Mouse (Mus musculus) midbrain, embryonic 15.5 days (tissue): ENCODE data around the gene Hecw1. TPM values are rescaled to one million over a fixed set of nuclear protein-coding genes. Genes with fewer than 3 reads are reported as not detected.

Experiments
- ATAC-seq: fragments of 200-750 bp; cut with Nextera tagmentation; replicated peaks from 2 replicates; pipeline ENCODE4 v1.8.0; 2017; ENCODE audit warnings: moderate TSS enrichment
- H3K27ac ChIP-seq: fragments of 300-500 bp; sonication (generic); 2 replicates; pipeline ENCODE4 v1.5.1; 2015; ENCODE audit warnings: mild to moderate bottlenecking, inconsistent platforms
- H3K27me3 ChIP-seq: fragments of 300-500 bp; sonication (generic); replicated peaks from 2 replicates; pipeline ENCODE4 v1.6.1; 2015; ENCODE audit warnings: inconsistent platforms
- H3K36me3 ChIP-seq: fragments of 300-500 bp; sonication (generic); replicated peaks from 2 replicates; pipeline ENCODE4 v1.6.1; 2015; ENCODE audit warnings: inconsistent platforms
- H3K4me1 ChIP-seq: fragments of 300-500 bp; sonication (generic); 2 replicates; pipeline ENCODE4 v1.6.1; 2015; ENCODE audit warnings: inconsistent platforms
- H3K4me2 ChIP-seq: fragments of 300-500 bp; sonication (generic); 2 replicates; pipeline ENCODE4 v1.6.1; 2015; ENCODE audit warnings: inconsistent platforms, mild to moderate bottlenecking, moderate library complexity
- H3K4me3 ChIP-seq: fragments of 300-500 bp; sonication (generic); 2 replicates; pipeline ENCODE4 v1.5.1; 2015; ENCODE audit warnings: mild to moderate bottlenecking, inconsistent platforms
- H3K9ac ChIP-seq: fragments of 300-500 bp; sonication (generic); 2 replicates; pipeline ENCODE4 v1.6.1; 2015; ENCODE audit warnings: mild to moderate bottlenecking, inconsistent platforms
- H3K9me3 ChIP-seq: fragments of 300-500 bp; sonication (generic); 2 replicates; pipeline ENCODE4 v1.6.1; 2016; ENCODE audit warnings: inconsistent platforms
- WGBS: fragments of 180-500 bp; shearing (Covaris S2); methylation state at CpG from one replicate; pipeline ENCODE4 v1.1.7; 2015; ENCODE audit warnings: mixed read lengths; 5-methylcytosine and 5-hydroxymethylcytosine counted together
- polyA plus RNA-seq: library from polyadenylated mRNA; unstranded; fragments of >200 nt; fragmentation: Nextera tagmentation; extraction: Ambion mirVana; gene quantifications from 2 replicates; pipeline ENCODE4 v1.2.1, GENCODE M21; 2015

Hecw1 gene
- 43.3 and 50.7 TPM in 2 replicates for polyA plus RNA-seq

GRCm38 (mm10) chr13:14522906-14523269, at the start of gene Hecw1:
TSS of gene Hecw1 (minus strand) at chr13:14523228.
- peak within 1 kb of the TSS; percentile 66 for H3K4me2 ChIP-seq
- H3K27me3 ChIP-seq, result no peaks in the 10 kb centered on the region
- no peaks in the 10 kb centered on the region for H3K9me3 ChIP-seq
- H3K36me3 ChIP-seq, result no peaks in the 10 kb centered on the region
- H3K4me1 ChIP-seq, result peaks cover 33% of the 10 kb centered on the region
- under 1% methylated on average over 15 of the region's 15 CpGs for WGBS
- H3K4me3 ChIP-seq, result peak within 1 kb of the TSS; percentile 87
- peak; percentile 93 for ATAC-seq
- peak within 1 kb of the TSS; percentile 96 for H3K27ac ChIP-seq
- peak within 1 kb of the TSS; percentile 91 for H3K9ac ChIP-seq

GRCm38 (mm10) chr13:14561336-14561735, 38.3 kb upstream of the Hecw1 start:
- H3K27ac ChIP-seq, result no peak overlapping the region
- WGBS, result 86% methylated on average over 1 of the region's 1 CpGs
- no peak overlapping the region for H3K4me3 ChIP-seq
- no peak overlapping the region for H3K9ac ChIP-seq
- H3K27me3 ChIP-seq, result no peaks in the 10 kb centered on the region
- no peaks in the 10 kb centered on the region for H3K4me1 ChIP-seq
- no peak for ATAC-seq
- H3K9me3 ChIP-seq, result no peaks in the 10 kb centered on the region
- no peak overlapping the region for H3K4me2 ChIP-seq
- no peaks in the 10 kb centered on the region for H3K36me3 ChIP-seq

GRCm38 (mm10) chr13:14552628-14553027, 29.6 kb upstream of the Hecw1 start:
- ATAC-seq, result no peak
- Histone ChIP-seq H3K4me1 (no peaks in the 10 kb centered on the region), H3K4me2 (no peak overlapping the region), H3K36me3 (no peaks in the 10 kb centered on the region), H3K27ac (no peak overlapping the region), H3K9me3 (no peaks in the 10 kb centered on the region), H3K4me3 (no peak overlapping the region), H3K27me3 (no peaks in the 10 kb centered on the region), H3K9ac (no peak overlapping the region)
- WGBS, result 74% methylated on average over 2 of the region's 2 CpGs

- no peak overlapping the region for H3K4me2 ChIP-seq
- no peaks in the 10 kb centered on the region for H3K27me3 ChIP-seq
- H3K27ac ChIP-seq, result no peak overlapping the region
- no peaks in the 10 kb centered on the region for H3K4me1 ChIP-seq
- ATAC-seq, result no peak
- no peaks in the 10 kb centered on the region for H3K9me3 ChIP-seq
- no peaks in the 10 kb centered on the region for H3K36me3 ChIP-seq
- no peak overlapping the region for H3K9ac ChIP-seq
- WGBS, result 89% methylated on average over 5 of the region's 5 CpGs
- no peak overlapping the region for H3K4me3 ChIP-seq
Observed at GRCm38 (mm10) chr13:14542860-14543259, 19.8 kb upstream of the Hecw1 start.

- Histone ChIP-seq H3K4me1 (peaks cover 33% of the 10 kb centered on the region), H3K27ac (peak overlapping the region; percentile 96), H3K36me3 (no peaks in the 10 kb centered on the region), H3K4me2 (peak overlapping the region; percentile 66), H3K9ac (peak overlapping the region; percentile 91), H3K27me3 (no peaks in the 10 kb centered on the region), H3K9me3 (no peaks in the 10 kb centered on the region), H3K4me3 (peak overlapping the region; percentile 87)
- peak; percentile 95 for ATAC-seq
- 1% methylated on average over 38 of the region's 38 CpGs for WGBS
Observed at GRCm38 (mm10) chr13:14522128-14522905, 711 bp downstream of the Hecw1 start.

- Histone ChIP-seq H3K4me3 (peak overlapping the region; percentile 87), H3K4me1 (peaks cover 33% of the 10 kb centered on the region), H3K4me2 (peak overlapping the region; percentile 66), H3K36me3 (no peaks in the 10 kb centered on the region), H3K27me3 (no peaks in the 10 kb centered on the region), H3K9me3 (no peaks in the 10 kb centered on the region), H3K27ac (peak overlapping the region; percentile 96), H3K9ac (peak overlapping the region; percentile 91)
- peak; percentile 37 for ATAC-seq
- WGBS, result 11% methylated on average over 4 of the region's 4 CpGs
Observed at GRCm38 (mm10) chr13:14521746-14522127, 1.3 kb downstream of the Hecw1 start.

- no peak for ATAC-seq
- Histone ChIP-seq H3K9me3 (no peaks in the 10 kb centered on the region), H3K9ac (no peak overlapping the region)
Observed at GRCm38 (mm10) chr13:14519605-14520004, 3.4 kb downstream of the Hecw1 start.

GRCm38 (mm10) chr13:14517478-14517877, 5.5 kb downstream of the Hecw1 start:
- Histone ChIP-seq H3K27me3 (no peaks in the 10 kb centered on the region), H3K4me3 (no peak overlapping the region), H3K4me1 (peaks cover 25% of the 10 kb centered on the region), H3K9me3 (no peaks in the 10 kb centered on the region), H3K9ac (no peak overlapping the region), H3K4me2 (no peak overlapping the region), H3K27ac (no peak overlapping the region), H3K36me3 (no peaks in the 10 kb centered on the region)
- ATAC-seq, result no peak
- WGBS, result 90% methylated on average over 3 of the region's 3 CpGs

More at GRCm38 (mm10) chr13:14519605-14520004, 3.4 kb downstream of the Hecw1 start:
- Histone ChIP-seq H3K4me2 (peak overlapping the region; percentile 66), H3K27me3 (no peaks in the 10 kb centered on the region), H3K36me3 (no peaks in the 10 kb centered on the region), H3K4me1 (peaks cover 33% of the 10 kb centered on the region), H3K4me3 (peak overlapping the region; percentile 87), H3K27ac (no peak overlapping the region)
- WGBS, result 69% methylated on average over 3 of the region's 3 CpGs

- Histone ChIP-seq H3K36me3 (no peaks in the 10 kb centered on the region), H3K9me3 (no peaks in the 10 kb centered on the region), H3K4me1 (peaks cover 16% of the 10 kb centered on the region), H3K4me3 (no peak overlapping the region), H3K27ac (no peak overlapping the region), H3K4me2 (no peak overlapping the region), H3K9ac (no peak overlapping the region), H3K27me3 (no peaks in the 10 kb centered on the region)
- WGBS, result 86% methylated on average over 2 of the region's 2 CpGs
- ATAC-seq, result no peak
Observed at GRCm38 (mm10) chr13:14515106-14515505, 7.9 kb downstream of the Hecw1 start.

- Histone ChIP-seq H3K27me3 (no peaks in the 10 kb centered on the region), H3K36me3 (no peaks in the 10 kb centered on the region), H3K9me3 (no peaks in the 10 kb centered on the region), H3K27ac (no peak overlapping the region), H3K4me1 (peaks cover 5% of the 10 kb centered on the region), H3K4me3 (no peak overlapping the region), H3K4me2 (no peak overlapping the region), H3K9ac (no peak overlapping the region)
- no peak; the same call in 1 of the 2 replicates for ATAC-seq
Observed at GRCm38 (mm10) chr13:14513934-14514333, 9.1 kb downstream of the Hecw1 start.

GRCm38 (mm10) chr13:14506765-14507164, 16.3 kb downstream of the Hecw1 start:
- 92% methylated on average over 5 of the region's 5 CpGs for WGBS
- Histone ChIP-seq H3K27ac (no peak overlapping the region), H3K4me1 (no peaks in the 10 kb centered on the region), H3K4me2 (no peak overlapping the region), H3K27me3 (no peaks in the 10 kb centered on the region), H3K9me3 (no peaks in the 10 kb centered on the region), H3K36me3 (no peaks in the 10 kb centered on the region), H3K4me3 (no peak overlapping the region), H3K9ac (no peak overlapping the region)
- no peak for ATAC-seq

- ATAC-seq, result no peak
- Histone ChIP-seq H3K9ac (no peak overlapping the region), H3K4me2 (no peak overlapping the region), H3K27ac (no peak overlapping the region), H3K27me3 (no peaks in the 10 kb centered on the region), H3K9me3 (no peaks in the 10 kb centered on the region), H3K4me1 (no peaks in the 10 kb centered on the region), H3K36me3 (no peaks in the 10 kb centered on the region), H3K4me3 (no peak overlapping the region)
- 29% methylated on average over 1 of the region's 1 CpGs for WGBS
Observed at GRCm38 (mm10) chr13:14500251-14500650, 22.8 kb downstream of the Hecw1 start.

- WGBS, result 89% methylated on average over 8 of the region's 8 CpGs
- Histone ChIP-seq H3K27me3 (no peaks in the 10 kb centered on the region), H3K4me3 (no peak overlapping the region), H3K27ac (no peak overlapping the region), H3K4me2 (no peak overlapping the region), H3K9me3 (no peaks in the 10 kb centered on the region), H3K4me1 (no peaks in the 10 kb centered on the region), H3K36me3 (no peaks in the 10 kb centered on the region), H3K9ac (no peak overlapping the region)
- ATAC-seq, result no peak
Observed at GRCm38 (mm10) chr13:14498780-14499179, 24.2 kb downstream of the Hecw1 start.
